Mouse (Mus musculus): ENCODE results near the gene Grm3. TPM values are rescaled to one million over a fixed set of nuclear protein-coding genes. Genes with fewer than 3 reads are reported as not detected.

Gene Grm3
- 0.33 and 0.51 TPM in 2 replicates for polyA plus RNA-seq (2015; fragmentation: Nextera tagmentation; extraction: Ambion mirVana)

GRCm38 (mm10) chr5:9724956-9725600, at the start of gene Grm3:
TSS of gene Grm3 (minus strand) at chr5:9725170.
- 0 out of 2 replicates have a peak, but pooled peaks have one; percentile 39 for ATAC-seq (replicated peaks; ENCODE audit: insufficient number of reproducible peaks, insufficient read depth, low FRiP score, low read depth)
- Histone ChIP-seq H3K27me3 (peaks cover 26% of the 10 kb centered on the region), H3K4me3 (peak within 1 kb of the TSS; percentile 50), H3K9me3 (replicated peaks) (no peaks in the 10 kb centered on the region), H3K36me3 (no peaks in the 10 kb centered on the region), H3K9ac (peak within 1 kb of the TSS; percentile 46; the same call in 1 of the 2 replicates), H3K4me2 (peak within 1 kb of the TSS; percentile 91), H3K4me1 (replicated peaks) (peaks cover 19% of the 10 kb centered on the region), H3K27ac (no peak within 1 kb of the TSS)
- WGBS, result 1% methylated on average over 25 of the region's 25 CpGs

- Histone ChIP-seq H3K9me3 (replicated peaks) (no peaks in the 10 kb centered on the region), H3K36me3 (no peaks in the 10 kb centered on the region), H3K9ac (no peak overlapping the region), H3K4me1 (replicated peaks) (no peaks in the 10 kb centered on the region), H3K27ac (no peak overlapping the region), H3K4me3 (no peak overlapping the region), H3K27me3 (no peaks in the 10 kb centered on the region), H3K4me2 (no peak overlapping the region)
- no peak for ATAC-seq (replicated peaks; ENCODE audit: insufficient number of reproducible peaks, insufficient read depth, low FRiP score, low read depth)
- 76% methylated on average over 2 of the region's 2 CpGs for WGBS
Observed at GRCm38 (mm10) chr5:9755751-9756150, 30.8 kb upstream of the Grm3 start.

- H3K27me3 ChIP-seq, result no peaks in the 10 kb centered on the region
- 77% methylated on average over 5 of the region's 5 CpGs for WGBS
- no peak for ATAC-seq (replicated peaks; ENCODE audit: insufficient number of reproducible peaks, insufficient read depth, low FRiP score, low read depth)
Observed at GRCm38 (mm10) chr5:9748184-9748583, 23.2 kb upstream of the Grm3 start.

GRCm38 (mm10) chr5:9744120-9744519, 19.1 kb upstream of the Grm3 start:
- Histone ChIP-seq H3K4me2 (no peak overlapping the region), H3K9ac (no peak overlapping the region), H3K36me3 (no peaks in the 10 kb centered on the region), H3K4me3 (no peak overlapping the region), H3K27me3 (no peaks in the 10 kb centered on the region), H3K9me3 (replicated peaks) (no peaks in the 10 kb centered on the region), H3K27ac (no peak overlapping the region), H3K4me1 (replicated peaks) (no peaks in the 10 kb centered on the region)
- ATAC-seq (replicated peaks; ENCODE audit: insufficient number of reproducible peaks, insufficient read depth, low FRiP score, low read depth), result no peak
- WGBS, result 66% methylated on average over 5 of the region's 5 CpGs

More at GRCm38 (mm10) chr5:9748184-9748583, 23.2 kb upstream of the Grm3 start:
- no peaks in the 10 kb centered on the region for H3K4me1 ChIP-seq (replicated peaks)
- no peaks in the 10 kb centered on the region for H3K36me3 ChIP-seq
- no peak overlapping the region for H3K4me2 ChIP-seq
- no peak overlapping the region for H3K9ac ChIP-seq
- no peaks in the 10 kb centered on the region for H3K9me3 ChIP-seq (replicated peaks)
- H3K27ac ChIP-seq, result no peak overlapping the region
- H3K4me3 ChIP-seq, result no peak overlapping the region

GRCm38 (mm10) chr5:9725601-9726268, 765 bp upstream of the Grm3 start:
- Histone ChIP-seq H3K9ac (no peak overlapping the region), H3K4me1 (replicated peaks) (peaks cover 19% of the 10 kb centered on the region), H3K9me3 (replicated peaks) (no peaks in the 10 kb centered on the region), H3K4me3 (peak overlapping the region; percentile 50), H3K27me3 (peaks cover 26% of the 10 kb centered on the region), H3K27ac (no peak overlapping the region), H3K4me2 (peak overlapping the region; percentile 91), H3K36me3 (no peaks in the 10 kb centered on the region)
- WGBS, result 1% methylated on average over 22 of the region's 22 CpGs
- 0 out of 2 replicates have a peak, but pooled peaks have one; percentile 18 for ATAC-seq (replicated peaks; ENCODE audit: insufficient number of reproducible peaks, insufficient read depth, low FRiP score, low read depth)

GRCm38 (mm10) chr5:9724287-9724955, 549 bp downstream of the Grm3 start:
- WGBS, result 4% methylated on average over 13 of the region's 13 CpGs
- peaks cover 26% of the 10 kb centered on the region for H3K27me3 ChIP-seq
- H3K4me2 ChIP-seq, result peak overlapping the region; percentile 91
- H3K36me3 ChIP-seq, result no peaks in the 10 kb centered on the region
- peaks cover 19% of the 10 kb centered on the region for H3K4me1 ChIP-seq (replicated peaks)
- no peak for ATAC-seq (replicated peaks; ENCODE audit: insufficient number of reproducible peaks, insufficient read depth, low FRiP score, low read depth)
- H3K9me3 ChIP-seq (replicated peaks), result no peaks in the 10 kb centered on the region
- no peak overlapping the region; the same call in 1 of the 2 replicates for H3K9ac ChIP-seq
- peak overlapping the region; percentile 50 for H3K4me3 ChIP-seq
- no peak overlapping the region for H3K27ac ChIP-seq

GRCm38 (mm10) chr5:9721136-9721535, 3.8 kb downstream of the Grm3 start:
- Histone ChIP-seq H3K4me1 (replicated peaks) (peaks cover 19% of the 10 kb centered on the region), H3K4me2 (no peak overlapping the region), H3K36me3 (no peaks in the 10 kb centered on the region), H3K4me3 (no peak overlapping the region), H3K9me3 (replicated peaks) (no peaks in the 10 kb centered on the region), H3K9ac (no peak overlapping the region), H3K27me3 (peaks cover 25% of the 10 kb centered on the region), H3K27ac (no peak overlapping the region)
- no peak for ATAC-seq (replicated peaks; ENCODE audit: insufficient number of reproducible peaks, insufficient read depth, low FRiP score, low read depth)

- Histone ChIP-seq H3K36me3 (no peaks in the 10 kb centered on the region), H3K9me3 (replicated peaks) (no peaks in the 10 kb centered on the region), H3K4me3 (no peak overlapping the region), H3K27me3 (no peaks in the 10 kb centered on the region), H3K4me1 (replicated peaks) (no peaks in the 10 kb centered on the region), H3K9ac (no peak overlapping the region), H3K4me2 (no peak overlapping the region), H3K27ac (no peak overlapping the region)
- 64% methylated on average over 5 of the region's 5 CpGs for WGBS
- no peak for ATAC-seq (replicated peaks; ENCODE audit: insufficient number of reproducible peaks, insufficient read depth, low FRiP score, low read depth)
Observed at GRCm38 (mm10) chr5:9716295-9716694, 8.7 kb downstream of the Grm3 start.

GRCm38 (mm10) chr5:9707096-9707495, 17.9 kb downstream of the Grm3 start:
- ATAC-seq (replicated peaks; ENCODE audit: insufficient number of reproducible peaks, insufficient read depth, low FRiP score, low read depth), result no peak
- no peaks in the 10 kb centered on the region for H3K9me3 ChIP-seq (replicated peaks)
- H3K36me3 ChIP-seq, result no peaks in the 10 kb centered on the region
- no peak overlapping the region for H3K9ac ChIP-seq
- no peaks in the 10 kb centered on the region for H3K4me1 ChIP-seq (replicated peaks)
- H3K4me2 ChIP-seq, result no peak overlapping the region
- H3K27ac ChIP-seq, result no peak overlapping the region
- WGBS, result 80% methylated on average over 1 of the region's 1 CpGs
- no peak overlapping the region for H3K4me3 ChIP-seq
- H3K27me3 ChIP-seq, result no peaks in the 10 kb centered on the region

GRCm38 (mm10) chr5:9703385-9704009, 21.5 kb downstream of the Grm3 start:
- no peak overlapping the region for H3K27ac ChIP-seq
- H3K9me3 ChIP-seq (replicated peaks), result no peaks in the 10 kb centered on the region
- H3K4me3 ChIP-seq, result no peak overlapping the region
- no peaks in the 10 kb centered on the region for H3K4me1 ChIP-seq (replicated peaks)
- H3K27me3 ChIP-seq, result no peaks in the 10 kb centered on the region
- H3K36me3 ChIP-seq, result no peaks in the 10 kb centered on the region
- no peak overlapping the region for H3K4me2 ChIP-seq
- H3K9ac ChIP-seq, result no peak overlapping the region
- 54% methylated on average over 3 of the region's 3 CpGs for WGBS
- ATAC-seq (replicated peaks; ENCODE audit: insufficient number of reproducible peaks, insufficient read depth, low FRiP score, low read depth), result no peak

- WGBS, result 22% methylated on average over 3 of the region's 3 CpGs
- no peak overlapping the region for H3K27ac ChIP-seq
Observed at GRCm38 (mm10) chr5:9702656-9703384, 22.1 kb downstream of the Grm3 start.

More at GRCm38 (mm10) chr5:9702656-9703384, 22.1 kb downstream of the Grm3 start:
- Histone ChIP-seq H3K4me3 (no peak overlapping the region), H3K9me3 (replicated peaks) (no peaks in the 10 kb centered on the region), H3K36me3 (no peaks in the 10 kb centered on the region), H3K4me2 (no peak overlapping the region), H3K4me1 (replicated peaks) (no peaks in the 10 kb centered on the region), H3K27me3 (no peaks in the 10 kb centered on the region), H3K9ac (no peak overlapping the region)
- ATAC-seq (replicated peaks; ENCODE audit: insufficient number of reproducible peaks, insufficient read depth, low FRiP score, low read depth), result no peak

Data from heart, embryonic 15.5 days (tissue).